Mouse (Mus musculus): ENCODE measurements around the gene Gm12830.

DNA sequence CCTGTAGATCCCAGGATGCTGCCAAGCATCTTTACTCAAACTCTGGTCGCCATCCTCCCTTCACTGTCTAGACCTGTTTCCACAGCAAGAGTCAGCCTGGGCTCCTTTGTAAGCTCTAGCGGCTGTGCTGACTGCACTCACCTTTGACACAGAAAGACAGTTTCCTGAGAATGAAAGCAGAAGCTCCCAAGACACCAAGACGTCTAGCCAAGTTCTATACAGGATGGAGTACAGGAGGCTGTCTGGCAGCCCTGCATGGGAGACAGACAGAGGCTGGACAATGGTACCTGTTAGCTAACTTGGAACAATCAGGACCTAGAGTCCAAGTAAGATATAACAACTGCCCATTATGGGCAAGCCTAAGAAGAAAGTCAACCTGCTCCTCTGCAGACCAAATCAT, 78.4 kb downstream of the Gm12830 start:
- TF ChIP-seq CTCF (IDR thresholded peaks at IDR 0.05) (no peak), EP300 (IDR thresholded peaks at IDR 0.05) (no peak)
